In genomic region chr11:51539759-51540282, GRCm38 (mm10) we compare ENCODE assay signal across 7 mouse cellular contexts. TPM values are rescaled to one million over a fixed set of nuclear protein-coding genes. Genes with fewer than 3 reads are reported as not detected.
DNase-seq lines count a peak whose midpoint lies in the region; ATAC-seq lines count a peak whose summit lies in the region.

No protein-coding gene starts in this region.

- H3K9ac ChIP-seq in embryonic facial prominence, embryonic 11.5 days (replicated peaks; ENCODE audit: low read length), result no peak overlapping the region
- no peak overlapping the region for H3K9ac ChIP-seq in midbrain, embryonic 13.5 days (replicated peaks)

- DNase-seq in adrenal gland, postnatal 14 days, result peak; percentile 98
- peak; percentile 99 for DNase-seq in embryonic facial prominence, embryonic 11.5 days (ENCODE audit: low spot score)
- peak; percentile 99 for DNase-seq in heart, adult 11 months
- DNase-seq in kidney, adult 11 months, result peak; percentile 96
- DNase-seq in left cerebral cortex, postnatal 4 days, result peak; percentile 98
- peak; percentile 82 for DNase-seq in spleen, adult 12 weeks (ENCODE audit: low spot score)

- intact Hi-C loops in left cerebral cortex, postnatal 4 days (cut with DNase I), result loop anchor here (2.0 kb wide), 1 partner anchor 249 kb away; no protein-coding TSS in a partner anchor

- peak; percentile 60 for ATAC-seq in embryonic facial prominence, embryonic 11.5 days (replicated peaks; ENCODE audit: insufficient number of reproducible peaks, low FRiP score, low TSS enrichment, low read depth)
- ATAC-seq in midbrain, embryonic 13.5 days, result peak; percentile 87

- peaks cover 13% of the 10 kb centered on the region for H3K4me1 ChIP-seq in embryonic facial prominence, embryonic 11.5 days (ENCODE audit: control insufficient read depth, insufficient read depth, low read length)
- H3K4me1 ChIP-seq in midbrain, embryonic 13.5 days (replicated peaks), result 0 out of 2 replicates have a peak, but pooled peaks cover 4% of the 10 kb centered on the region

- WGBS in embryonic facial prominence, embryonic 11.5 days, result 12% methylated on average over 10 of the region's 10 CpGs
- 13% methylated on average over 10 of the region's 10 CpGs for WGBS in midbrain, embryonic 13.5 days

- H3K36me3 ChIP-seq in embryonic facial prominence, embryonic 11.5 days (replicated peaks; ENCODE audit: control insufficient read depth, insufficient read depth, low read depth, low read length), result no peaks in the 10 kb centered on the region
- no peaks in the 10 kb centered on the region for H3K36me3 ChIP-seq in midbrain, embryonic 13.5 days

- H3K9me3 ChIP-seq in embryonic facial prominence, embryonic 11.5 days (replicated peaks; ENCODE audit: control insufficient read depth, low read length), result no peaks in the 10 kb centered on the region
- no peaks in the 10 kb centered on the region for H3K9me3 ChIP-seq in midbrain, embryonic 13.5 days

- H3K4me2 ChIP-seq in embryonic facial prominence, embryonic 11.5 days (ENCODE audit: low read depth, low read length), result no peak overlapping the region
- no peak overlapping the region for H3K4me2 ChIP-seq in midbrain, embryonic 13.5 days (replicated peaks)

- H3K27me3 ChIP-seq in embryonic facial prominence, embryonic 11.5 days (ENCODE audit: control insufficient read depth, insufficient read depth, low read length), result no peaks in the 10 kb centered on the region
- no peaks in the 10 kb centered on the region for H3K27me3 ChIP-seq in midbrain, embryonic 13.5 days

- H3K27ac ChIP-seq in embryonic facial prominence, embryonic 11.5 days (replicated peaks; ENCODE audit: low read depth, low read length), result no peak overlapping the region
- no peak overlapping the region for H3K27ac ChIP-seq in midbrain, embryonic 13.5 days

- no peak overlapping the region for H3K4me3 ChIP-seq in embryonic facial prominence, embryonic 11.5 days (ENCODE audit: low read depth, low read length)
- H3K4me3 ChIP-seq in midbrain, embryonic 13.5 days (replicated peaks), result no peak overlapping the region

RNA-seq across cellular contexts. Expression of gene Phykpl, which starts 44.7 kb away (rescaled TPM):
- 27.8 and 29.1 TPM in 2 replicates for total RNA-seq in adrenal gland, postnatal 14 days (2021)
- 8.7 and 10.2 TPM in 2 replicates for polyA plus RNA-seq in embryonic facial prominence, embryonic 11.5 days (2014; fragmentation: Nextera tagmentation; extraction: Ambion mirVana)
- total RNA-seq in left cerebral cortex, postnatal 4 days (2021), result 1 to 10 TPM; 7.6 to 8.1 TPM
- 13.3 and 14.6 TPM in 2 replicates for polyA plus RNA-seq in midbrain, embryonic 13.5 days (2015; fragmentation: Nextera tagmentation; extraction: Ambion mirVana)
